8 mouse cellular contexts compared by ENCODE assay signal in the genomic region with DNA sequence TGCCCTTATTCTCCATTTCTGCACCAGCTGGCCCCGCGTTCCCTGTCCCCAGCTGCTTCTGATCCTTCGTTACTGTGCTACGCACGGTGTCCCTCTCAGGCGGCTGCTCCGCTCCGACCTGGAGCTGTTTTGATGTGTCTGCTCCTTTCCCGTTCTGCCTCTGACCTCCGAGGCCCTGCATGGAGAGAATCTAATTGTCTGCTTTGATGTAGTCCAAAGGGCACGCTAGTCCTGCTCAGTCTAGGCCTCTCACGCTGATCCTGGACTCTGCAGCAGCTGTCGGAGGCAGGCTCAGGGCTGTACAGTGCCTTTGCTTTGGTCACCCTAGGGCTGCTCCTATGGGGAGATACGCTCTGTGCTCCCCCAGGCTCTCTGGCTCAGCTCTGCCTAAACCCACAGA. TPM values are rescaled to one million over a fixed set of nuclear protein-coding genes. Genes with fewer than 3 reads are reported as not detected.
A peak's percentile ranks its signal among the peaks of the same experiment; 100 is the strongest.
DNase-seq lines count a peak whose midpoint lies in the region; ATAC-seq lines count a peak whose summit lies in the region.
"Had no signal": no experiment of that assay in that cellular context is flagged by ENCODE, and none has a peak within 500 bp of the region (broad histone marks: within the 10 kb centered on the region; RNA-seq: fewer than 3 reads in every experiment).

No protein-coding gene starts in this region.

- peaks cover 15% of the 10 kb centered on the region for H3K4me1 ChIP-seq in forebrain, embryonic 12.5 days
- peaks cover 17% of the 10 kb centered on the region for H3K4me1 ChIP-seq in midbrain, embryonic 11.5 days (ENCODE audit: control insufficient read depth, insufficient read depth, low read length)

- peak overlapping the region; percentile 61 for H3K27ac ChIP-seq in forebrain, embryonic 12.5 days
- peak overlapping the region; percentile 68 for H3K27ac ChIP-seq in midbrain, embryonic 11.5 days (ENCODE audit: low read depth, low read length)

- peak; percentile 85 for ATAC-seq in forebrain, embryonic 12.5 days (ENCODE audit: low FRiP score)
- peak; percentile 89 for ATAC-seq in midbrain, embryonic 11.5 days (ENCODE audit: low FRiP score)
- ATAC-seq: Patski had no signal

- H3K9me3 ChIP-seq in forebrain, embryonic 12.5 days = no peaks in the 10 kb centered on the region
- H3K9me3 ChIP-seq in midbrain, embryonic 11.5 days (ENCODE audit: control insufficient read depth, low read length) = no peaks in the 10 kb centered on the region

- H3K4me3 ChIP-seq in forebrain, embryonic 12.5 days (replicated peaks) = no peak overlapping the region
- H3K4me3 ChIP-seq in midbrain, embryonic 11.5 days (ENCODE audit: low read depth, low read length) = no peak overlapping the region

- H3K9ac ChIP-seq in forebrain, embryonic 12.5 days = no peak overlapping the region; the same call in 1 of the 2 replicates
- 0 out of 2 replicates have a peak overlapping the region, but pooled peaks have one; percentile 2 for H3K9ac ChIP-seq in midbrain, embryonic 11.5 days (ENCODE audit: low read length)

- H3K36me3 ChIP-seq in forebrain, embryonic 12.5 days (replicated peaks) = peaks cover 12% of the 10 kb centered on the region
- H3K36me3 ChIP-seq in midbrain, embryonic 11.5 days (ENCODE audit: control insufficient read depth, insufficient read depth, low read length) = no peaks in the 10 kb centered on the region

- WGBS in forebrain, embryonic 12.5 days = 49% methylated on average over 14 of the region's 14 CpGs
- WGBS in midbrain, embryonic 11.5 days = 23% methylated on average over 14 of the region's 14 CpGs

- no peak overlapping the region for H3K4me2 ChIP-seq in forebrain, embryonic 12.5 days
- H3K4me2 ChIP-seq in midbrain, embryonic 11.5 days = no peak overlapping the region

- peak; percentile 57 for DNase-seq in embryo, embryonic 11 days
- DNase-seq in kidney, adult 9 months = peak; percentile 79
- peak; percentile 90 for DNase-seq in midbrain, embryonic 11.5 days (ENCODE audit: low spot score, missing footprints)
- no peak for DNase-seq in gastrocnemius, postnatal 25 days
- no peak for DNase-seq in cerebellum, postnatal 4 days (ENCODE audit: low spot score in 2 of 2)
- no peak for DNase-seq in adrenal gland, postnatal 25 days

- H3K27me3 ChIP-seq in forebrain, embryonic 12.5 days = no peaks in the 10 kb centered on the region
- H3K27me3 ChIP-seq in midbrain, embryonic 11.5 days (ENCODE audit: control insufficient read depth, insufficient read depth, low read length) = no peaks in the 10 kb centered on the region
- H3K27me3 ChIP-seq: Patski had no signal

RNA-seq across cellular contexts. Expression of gene Elovl5, which starts 46.9 kb away (rescaled TPM):
- 74.6 and 78.8 TPM in 2 replicates for polyA plus RNA-seq in forebrain, embryonic 12.5 days (2016; fragmentation: Nextera tagmentation; extraction: Ambion mirVana)
- 98.2 and 105 TPM in 2 replicates for polyA plus RNA-seq in midbrain, embryonic 11.5 days (2014; fragmentation: Nextera tagmentation; extraction: Ambion mirVana)
- total RNA-seq in gastrocnemius, postnatal 25 days (2021) = 10 to 100 TPM in 1 of 2 experiments, 1 to 10 TPM in 1; 9.3 to 11.8 TPM
- 524 and 667 TPM in 2 replicates for total RNA-seq in adrenal gland, postnatal 25 days (2021)

Comparison
In these comparisons a context has a peak if more than half of its experiments do, and no peak if none do; other contexts are left out.
1. DNase-seq: peak in embryo, embryonic 11 days (single experiment), kidney, adult 9 months (single experiment) and midbrain, embryonic 11.5 days (single experiment); none in gastrocnemius, postnatal 25 days (single experiment), cerebellum, postnatal 4 days (0 of 2) and adrenal gland, postnatal 25 days (single experiment).
2. RNA of gene Elovl5, which starts 46.9 kb away (total RNA-seq): 524 to 667 TPM in adrenal gland, postnatal 25 days; 9.3 to 11.8 TPM in gastrocnemius, postnatal 25 days; every median in the first group is over 10 times any median in the second.